Mouse (Mus musculus): ENCODE measurements at regions not wholly inside any gene's neighbourhood (a gene's known extent, or its start where the extent isn't known, plus 50 kb on each side); places are given as distances from the start of the nearest gene placed in this dataset.

GRCm38 (mm10) chr15:63557816-63558215 lies 287.2 kb downstream of the Gsdmc2 start:
- no peak for DNase-seq (ENCODE audit: low spot score)

- DNase-seq (ENCODE audit: low spot score), result no peak
Measured at GRCm38 (mm10) chr15:63553597-63553996, 291.4 kb downstream of the Gsdmc2 start.

- no peak for DNase-seq (ENCODE audit: low spot score)
Measured at GRCm38 (mm10) chr15:63532337-63533055, 312.5 kb downstream of the Gsdmc2 start.

DNA sequence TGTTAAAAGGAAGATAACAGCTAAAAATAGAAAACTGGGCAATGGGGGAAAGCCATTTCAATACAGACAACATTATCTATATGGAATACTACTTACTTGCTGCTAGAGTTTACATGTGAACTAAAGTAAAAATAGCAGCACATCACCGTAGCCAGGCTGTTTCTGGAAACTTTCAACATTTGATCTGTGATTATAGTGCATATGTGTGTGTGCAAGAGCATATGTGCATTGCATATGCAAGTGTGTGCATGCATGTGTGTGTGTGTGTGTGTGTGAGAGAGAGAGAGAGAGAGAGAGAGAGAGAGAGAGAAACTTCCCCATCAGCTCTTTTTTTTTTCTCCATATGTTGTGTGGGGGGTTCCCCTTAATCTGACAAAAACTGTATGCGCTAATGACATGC lies 317.7 kb downstream of the Gsdmc2 start:
- no peak for DNase-seq (ENCODE audit: low spot score)

DNA sequence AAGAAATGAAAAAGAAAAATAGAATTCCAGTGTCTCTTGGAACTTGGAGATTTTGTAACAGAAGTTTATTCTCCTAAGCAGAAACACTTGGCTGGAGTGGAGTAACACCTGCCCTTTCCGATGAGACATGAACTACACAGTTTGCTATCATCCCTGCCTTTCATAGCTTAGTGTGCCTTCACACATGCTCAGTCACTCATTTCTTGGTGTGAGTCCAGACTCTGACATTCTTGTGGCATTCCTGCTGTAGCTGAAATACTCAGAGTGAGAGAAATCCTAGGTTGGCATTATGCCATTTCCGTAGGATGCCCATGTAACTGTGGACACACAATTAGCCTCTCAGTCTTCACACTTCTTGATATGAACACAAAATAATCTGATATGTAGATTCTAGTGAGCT lies 318.2 kb downstream of the Gsdmc2 start:
- no peak for DNase-seq (ENCODE audit: low spot score)

GRCm38 (mm10) chr15:63517301-63517700 lies 327.7 kb downstream of the Gsdmc2 start:
- DNase-seq (ENCODE audit: low spot score), result no peak

DNA sequence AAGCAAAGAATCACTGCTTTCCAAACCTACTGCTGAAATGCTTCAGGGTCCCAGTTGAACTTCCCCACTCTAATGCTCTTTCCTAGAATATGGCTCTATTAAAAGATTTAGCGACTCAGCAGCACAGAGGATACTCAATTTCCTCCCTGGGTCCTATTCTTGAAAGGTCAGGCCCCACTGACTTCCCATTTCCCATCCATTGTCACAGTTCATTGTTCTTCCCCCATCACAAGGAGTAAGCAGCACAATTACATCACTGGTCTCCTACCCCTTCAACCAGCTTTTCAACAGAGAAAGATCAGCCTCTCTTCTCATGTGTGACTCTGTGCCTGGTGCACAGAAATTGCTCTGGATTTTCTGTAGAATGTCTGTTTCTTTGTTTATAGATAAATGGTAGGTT lies 344.5 kb downstream of the Gsdmc2 start:
- no peak for DNase-seq (ENCODE audit: low spot score)

DNA sequence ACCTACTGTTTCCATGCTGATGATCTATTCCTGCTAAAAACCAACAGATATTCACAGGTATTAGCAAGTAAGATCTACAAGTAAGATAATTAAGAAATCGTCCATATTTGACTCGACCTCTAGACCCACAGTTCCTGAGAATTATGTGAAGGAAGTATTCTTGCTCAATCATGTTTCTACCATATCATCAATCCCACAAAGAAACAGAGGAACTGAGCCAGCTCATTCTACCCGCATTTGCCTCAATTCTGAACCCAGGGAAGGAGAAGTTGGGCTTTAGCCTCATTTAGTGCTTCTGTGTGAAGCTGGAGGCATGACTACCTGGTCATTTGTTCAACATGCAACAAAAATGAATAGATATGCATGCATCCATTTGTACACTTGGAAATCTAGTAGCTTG lies 346.5 kb downstream of the Gsdmc2 start:
- no peak for DNase-seq (ENCODE audit: low spot score)

GRCm38 (mm10) chr15:63497207-63497606 lies 347.8 kb downstream of the Gsdmc2 start:
- no peak for DNase-seq (ENCODE audit: low spot score)

DNA sequence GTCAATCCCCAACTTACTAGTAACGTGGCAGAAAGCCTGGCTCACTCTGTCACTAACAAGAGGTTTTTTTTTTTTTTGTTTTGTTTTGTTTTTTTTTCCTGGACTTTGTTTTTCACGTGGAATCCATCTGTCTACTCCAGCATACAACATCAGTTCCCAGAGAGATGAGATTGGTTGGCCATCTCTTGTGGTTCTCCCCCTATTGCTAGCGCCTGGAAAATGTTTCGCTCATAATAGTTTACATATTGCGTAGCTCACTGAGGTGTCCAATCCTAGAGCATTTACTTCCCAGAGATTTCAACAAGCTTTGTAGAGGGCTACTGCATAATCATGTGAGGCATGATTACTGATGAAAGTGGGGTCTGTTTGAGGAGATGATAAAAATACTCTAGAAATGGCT lies 360.1 kb downstream of the Gsdmc2 start:
- DNase-seq (ENCODE audit: low spot score), result no peak

GRCm38 (mm10) chr15:63484217-63484887 lies 360.6 kb downstream of the Gsdmc2 start:
- DNase-seq (ENCODE audit: low spot score), result no peak

DNA sequence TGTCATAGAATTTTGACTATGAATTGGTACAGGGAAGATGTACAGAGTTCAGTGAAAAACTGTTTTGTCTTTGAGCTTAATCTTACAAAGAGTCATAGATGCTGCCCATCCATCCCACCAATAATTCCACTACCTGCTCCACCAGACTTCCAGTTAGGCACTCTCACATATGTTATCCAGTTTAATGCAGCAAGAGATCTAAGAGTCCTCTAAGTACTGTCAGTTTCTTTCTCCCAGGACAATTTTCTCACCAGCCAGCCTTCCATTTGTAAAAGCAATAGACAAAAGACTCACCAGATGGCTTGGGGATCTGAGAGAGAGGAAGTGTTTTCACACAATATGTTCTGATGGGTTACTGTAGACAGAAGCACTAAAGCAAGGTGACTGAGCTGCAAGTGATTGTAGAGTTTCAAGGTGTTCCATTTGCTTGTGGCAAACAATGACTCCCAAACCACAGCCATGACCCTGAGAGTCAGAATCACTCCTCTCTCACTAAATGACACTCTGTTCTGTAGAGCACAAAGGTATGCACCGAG lies 365.6 kb downstream of the Gsdmc2 start:
- DNase-seq (ENCODE audit: low spot score), result peak; percentile 51

DNA sequence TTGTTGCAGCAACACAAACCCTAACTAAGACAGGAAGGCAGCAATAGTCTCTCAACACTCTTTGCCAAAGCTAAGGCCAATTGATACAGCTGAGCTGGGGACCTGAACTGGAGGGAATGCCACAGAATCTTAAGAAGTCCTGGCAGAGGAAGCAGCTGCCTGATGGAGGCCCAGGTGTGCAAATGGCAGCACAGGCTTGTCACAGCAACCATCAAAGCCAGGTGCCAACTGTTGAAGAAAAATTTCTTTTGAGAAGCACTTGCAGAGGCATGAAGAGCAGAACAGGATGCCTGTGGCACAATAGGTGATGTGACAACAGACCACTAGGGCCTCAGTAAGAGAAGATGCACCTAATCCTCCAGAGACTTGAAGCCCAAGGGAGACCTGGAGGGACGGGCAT lies 378.1 kb downstream of the Gsdmc2 start:
- peak; percentile 90 for DNase-seq (ENCODE audit: low spot score)

- no peak for DNase-seq (ENCODE audit: low spot score)
Measured at GRCm38 (mm10) chr15:63452529-63452928, 392.4 kb downstream of the Gsdmc2 start.

DNA sequence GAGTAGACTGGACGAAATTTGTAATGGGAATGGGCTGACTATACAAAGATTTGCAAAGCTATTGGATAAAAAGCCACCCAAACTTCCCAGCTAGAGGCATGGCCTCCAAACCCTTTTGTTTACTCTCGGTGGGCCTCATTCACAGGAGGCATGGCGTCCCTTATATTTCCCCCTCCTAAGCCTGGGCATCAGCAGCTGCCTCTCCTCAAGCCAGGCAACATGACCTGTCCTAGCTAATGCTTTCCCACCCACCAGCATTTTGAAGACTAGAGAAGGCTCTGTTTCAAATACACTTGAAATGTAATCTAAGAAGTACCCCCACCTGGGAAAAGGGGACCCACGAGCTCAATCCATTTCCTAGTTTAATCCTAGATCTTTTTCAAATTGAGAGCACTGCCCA lies 398.7 kb downstream of the Gsdmc2 start:
- no peak for DNase-seq (ENCODE audit: low spot score)

DNA sequence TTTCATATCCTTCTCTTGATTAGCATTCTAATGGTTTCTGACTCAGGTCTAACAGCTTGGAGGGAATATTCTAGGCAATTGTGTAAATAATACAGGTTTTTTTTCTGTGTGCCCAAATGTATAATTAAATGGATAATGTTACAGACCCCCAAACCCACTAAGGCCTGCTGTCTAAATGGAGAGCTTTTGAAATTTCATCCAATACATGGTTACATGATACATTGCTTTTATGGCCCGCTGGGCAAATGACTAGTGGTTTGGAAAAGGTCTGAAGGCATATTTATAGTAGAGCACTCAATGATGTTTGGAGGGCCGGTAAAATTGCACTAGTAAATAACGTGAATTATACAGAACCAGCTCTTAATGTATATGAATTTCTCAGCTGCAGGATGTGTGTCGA lies 400.0 kb downstream of the Gsdmc2 start:
- DNase-seq (ENCODE audit: low spot score), result no peak

DNA sequence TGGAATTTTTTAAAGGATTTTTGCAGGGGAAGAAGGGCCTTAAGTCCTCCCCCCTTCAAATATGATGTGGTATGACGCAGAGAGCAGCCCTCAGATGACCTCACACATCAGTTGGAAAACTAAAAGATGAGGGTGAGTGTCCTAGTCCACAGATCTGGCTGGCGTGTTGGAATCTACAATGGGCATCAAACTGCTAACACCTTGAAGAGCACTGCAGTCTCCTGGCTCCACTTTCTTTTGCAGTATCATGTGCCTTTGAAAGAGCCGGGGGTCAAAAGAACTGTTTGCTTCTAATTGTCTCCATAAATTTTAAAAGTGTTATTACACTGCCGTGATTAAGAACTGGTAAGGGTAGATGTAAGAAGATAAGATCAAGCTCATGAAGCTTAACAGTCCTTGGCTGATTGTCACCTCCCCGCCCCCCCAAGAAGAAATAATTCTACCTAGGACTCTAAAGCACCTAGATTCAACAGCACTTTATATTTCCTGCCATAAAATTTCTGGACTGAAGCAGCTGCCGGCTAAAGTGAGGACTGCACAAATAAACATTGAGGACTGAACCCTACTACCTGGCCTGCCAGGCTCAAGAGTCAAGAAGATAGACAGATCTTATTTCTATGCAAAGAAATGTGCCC lies 402.7 kb downstream of the Gsdmc2 start:
- no peak for DNase-seq (ENCODE audit: low spot score)

DNA sequence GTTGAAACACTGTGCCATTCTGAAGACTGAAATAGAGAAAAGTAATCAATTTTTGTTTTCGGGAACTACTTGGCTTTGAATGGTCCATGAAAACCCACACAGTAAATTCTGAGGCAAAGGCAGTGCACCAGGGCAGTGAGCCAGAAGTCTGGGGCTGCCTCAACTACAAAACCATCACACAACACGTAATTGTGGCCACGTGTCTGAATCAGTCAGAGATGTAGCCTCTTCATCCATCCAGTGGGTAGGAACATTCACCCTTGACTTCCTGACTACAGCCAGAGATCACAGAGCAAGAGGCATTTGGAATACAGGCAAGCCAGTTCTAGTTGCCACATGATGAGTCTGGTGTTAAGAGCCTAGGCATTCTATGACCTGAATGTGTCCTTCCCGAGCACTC lies 432.3 kb downstream of the Gsdmc2 start:
- DNase-seq (ENCODE audit: low spot score), result no peak

DNA sequence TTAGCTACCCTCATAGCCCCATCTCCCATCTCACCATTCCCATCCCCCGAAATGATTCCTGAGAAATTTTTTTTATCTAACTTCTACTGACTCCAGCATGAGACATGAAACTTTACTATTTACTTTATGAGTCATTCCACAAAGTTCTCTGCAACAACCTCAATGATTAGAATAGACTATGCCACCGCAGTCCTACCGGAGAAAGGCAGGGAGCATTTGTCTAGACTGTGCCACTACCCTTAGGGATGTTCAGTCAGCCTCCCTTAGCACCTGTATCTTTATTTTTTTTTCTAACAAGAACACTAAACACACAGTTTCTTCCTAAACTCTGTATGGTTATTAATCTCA lies 433.2 kb downstream of the Gsdmc2 start:
- DNase-seq (ENCODE audit: low spot score), result no peak

GRCm38 (mm10) chr15:63410994-63411770 lies 433.8 kb downstream of the Gsdmc2 start:
- no peak for DNase-seq (ENCODE audit: low spot score)

GRCm38 (mm10) chr15:63400445-63400844 lies 444.5 kb downstream of the Gsdmc2 start:
- no peak for DNase-seq (ENCODE audit: low spot score)

DNA sequence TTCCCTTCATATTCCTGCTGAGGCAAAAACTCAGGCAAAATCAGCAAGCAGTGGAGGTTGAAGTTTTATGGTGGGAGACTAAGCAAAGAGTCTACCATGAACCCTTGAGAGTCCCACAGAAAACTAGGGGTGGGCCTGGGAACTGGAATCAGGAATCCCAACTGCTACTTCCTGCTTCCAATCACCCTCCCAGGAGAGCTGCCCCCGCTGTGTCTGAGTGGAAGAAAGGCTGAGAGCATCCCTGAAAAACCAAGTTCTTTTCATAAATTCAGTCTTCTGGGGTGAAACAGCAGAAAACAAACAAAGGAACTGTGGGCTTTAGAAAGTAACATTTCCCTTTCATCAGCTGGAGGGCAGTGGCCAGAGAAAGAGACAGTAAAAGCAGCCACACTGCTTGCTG lies 445.0 kb downstream of the Gsdmc2 start:
- no peak for DNase-seq (ENCODE audit: low spot score)

Measured in thymus, postnatal 0 days (tissue).